Mouse (Mus musculus): ENCODE data around the gene Ccdc188. TPM values are rescaled to one million over a fixed set of nuclear protein-coding genes. Genes with fewer than 3 reads are reported as not detected.

The Ccdc188 gene
- polyA plus RNA-seq (2012; rRNA removed), result not detected in 2 replicates
- polyA plus RNA-seq (2014; fragmentation: Nextera tagmentation; extraction: Ambion mirVana), result not detected in 2 replicates

- H3K4me3 ChIP-seq (replicated peaks; ENCODE audit: low read length), result no peak within 1 kb of the TSS
- TF ChIP-seq POLR2A (IDR thresholded peaks at IDR 0.05; ENCODE audit: borderline replicate concordance, extremely low read depth, insufficient read depth, insufficient read length), result no peak
- H3K27ac ChIP-seq (replicated peaks; ENCODE audit: low read depth, low read length), result no peak within 1 kb of the TSS
- H3K4me1 ChIP-seq (ENCODE audit: control insufficient read depth, insufficient read depth, low read length), result peaks cover 11% of the 10 kb centered on the region
- no peak for DNase-seq (ENCODE audit: low spot score)
- no peaks in the 10 kb centered on the region for H3K27me3 ChIP-seq (ENCODE audit: control insufficient read depth, insufficient read depth, low read length)
- no peak within 1 kb of the TSS for H3K4me2 ChIP-seq (replicated peaks; ENCODE audit: low read depth, low read length, severe bottlenecking)
- WGBS, result 87% methylated on average over 4 of the region's 4 CpGs
- no peaks in the 10 kb centered on the region for H3K9me3 ChIP-seq (ENCODE audit: control insufficient read depth, low read length)
- peaks cover 14% of the 10 kb centered on the region for H3K36me3 ChIP-seq (ENCODE audit: control insufficient read depth, insufficient read depth, low read length)
- H3K9ac ChIP-seq (ENCODE audit: low read depth, low read length, severe bottlenecking), result no peak within 1 kb of the TSS
- no peak for ATAC-seq (ENCODE audit: low FRiP score, low read depth)
Observed at GRCm38 (mm10) chr16:18217579-18217978, at the start of gene Ccdc188. Gene Ccdc188, plus strand, starts transcription at chr16:18217879.

DNA sequence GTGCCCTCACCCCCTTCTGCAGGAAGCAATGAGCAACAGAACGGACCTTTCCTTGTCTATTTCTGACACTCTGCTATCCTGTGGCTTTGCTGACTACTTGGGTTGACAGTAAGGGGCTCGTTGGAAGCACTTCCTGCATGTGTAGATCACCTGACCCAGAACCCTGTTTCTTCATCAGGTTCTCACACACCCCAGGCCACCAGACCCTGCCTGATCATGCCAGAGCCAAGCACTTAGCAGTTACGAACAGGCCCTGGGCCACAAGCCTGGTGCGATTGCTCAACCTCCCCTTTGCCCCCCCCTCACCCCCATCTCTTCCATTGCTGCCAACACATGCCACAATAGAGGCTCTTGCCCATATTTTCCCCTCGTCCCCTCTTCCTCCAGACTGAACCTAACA is 48.5 kb upstream of the Ccdc188 start:
- no peaks in the 10 kb centered on the region for H3K27me3 ChIP-seq (ENCODE audit: control insufficient read depth, insufficient read depth, low read length)
- peaks cover 6% of the 10 kb centered on the region; the same call in 1 of the 2 replicates for H3K4me1 ChIP-seq (ENCODE audit: control insufficient read depth, insufficient read depth, low read length)
- no peaks in the 10 kb centered on the region for H3K9me3 ChIP-seq (ENCODE audit: control insufficient read depth, low read length)
- DNase-seq (ENCODE audit: low spot score) (no peak), ATAC-seq (ENCODE audit: low FRiP score, low read depth) (no peak)
- H3K27ac ChIP-seq (replicated peaks; ENCODE audit: low read depth, low read length), result no peak overlapping the region
- no peak overlapping the region for H3K4me2 ChIP-seq (replicated peaks; ENCODE audit: low read depth, low read length, severe bottlenecking)
- TF ChIP-seq POLR2A (IDR thresholded peaks at IDR 0.05; ENCODE audit: borderline replicate concordance, extremely low read depth, insufficient read depth, insufficient read length), result no peak
- WGBS, result 67% methylated on average over 5 of the region's 5 CpGs
- no peak overlapping the region for H3K9ac ChIP-seq (ENCODE audit: low read depth, low read length, severe bottlenecking)
- no peaks in the 10 kb centered on the region for H3K36me3 ChIP-seq (ENCODE audit: control insufficient read depth, insufficient read depth, low read length)
- no peak overlapping the region for H3K4me3 ChIP-seq (replicated peaks; ENCODE audit: low read length)

DNA sequence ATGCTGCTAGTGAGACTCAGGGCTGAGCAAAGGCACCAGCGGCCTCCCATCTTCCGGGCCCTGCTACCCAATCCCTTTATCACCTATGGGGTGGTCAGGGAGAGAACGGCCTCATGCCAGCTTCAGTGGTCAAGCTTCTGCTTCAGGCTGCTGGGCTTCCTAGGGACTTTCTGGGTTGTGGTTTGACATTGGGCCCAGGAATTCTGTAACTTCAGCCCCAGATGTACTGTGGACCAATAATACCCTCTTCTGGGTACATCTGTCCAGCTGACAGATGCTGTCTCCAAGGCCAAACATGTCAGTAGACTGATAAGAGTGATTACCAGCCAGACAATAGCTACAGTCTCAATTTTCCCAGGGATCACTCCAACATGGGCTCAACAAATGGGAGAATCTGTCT is 47.9 kb upstream of the Ccdc188 start:
- DNase-seq (ENCODE audit: low spot score) (no peak), ATAC-seq (ENCODE audit: low FRiP score, low read depth) (no peak)
- no peak overlapping the region for H3K4me3 ChIP-seq (replicated peaks; ENCODE audit: low read length)
- no peak overlapping the region for H3K27ac ChIP-seq (replicated peaks; ENCODE audit: low read depth, low read length)
- WGBS, result 79% methylated on average over 3 of the region's 3 CpGs
- H3K4me2 ChIP-seq (replicated peaks; ENCODE audit: low read depth, low read length, severe bottlenecking), result no peak overlapping the region
- peaks cover 6% of the 10 kb centered on the region; the same call in 1 of the 2 replicates for H3K4me1 ChIP-seq (ENCODE audit: control insufficient read depth, insufficient read depth, low read length)
- H3K36me3 ChIP-seq (ENCODE audit: control insufficient read depth, insufficient read depth, low read length), result no peaks in the 10 kb centered on the region
- no peaks in the 10 kb centered on the region for H3K27me3 ChIP-seq (ENCODE audit: control insufficient read depth, insufficient read depth, low read length)
- no peak overlapping the region for H3K9ac ChIP-seq (ENCODE audit: low read depth, low read length, severe bottlenecking)
- no peaks in the 10 kb centered on the region for H3K9me3 ChIP-seq (ENCODE audit: control insufficient read depth, low read length)
- TF ChIP-seq POLR2A (IDR thresholded peaks at IDR 0.05; ENCODE audit: borderline replicate concordance, extremely low read depth, insufficient read depth, insufficient read length), result no peak

DNA sequence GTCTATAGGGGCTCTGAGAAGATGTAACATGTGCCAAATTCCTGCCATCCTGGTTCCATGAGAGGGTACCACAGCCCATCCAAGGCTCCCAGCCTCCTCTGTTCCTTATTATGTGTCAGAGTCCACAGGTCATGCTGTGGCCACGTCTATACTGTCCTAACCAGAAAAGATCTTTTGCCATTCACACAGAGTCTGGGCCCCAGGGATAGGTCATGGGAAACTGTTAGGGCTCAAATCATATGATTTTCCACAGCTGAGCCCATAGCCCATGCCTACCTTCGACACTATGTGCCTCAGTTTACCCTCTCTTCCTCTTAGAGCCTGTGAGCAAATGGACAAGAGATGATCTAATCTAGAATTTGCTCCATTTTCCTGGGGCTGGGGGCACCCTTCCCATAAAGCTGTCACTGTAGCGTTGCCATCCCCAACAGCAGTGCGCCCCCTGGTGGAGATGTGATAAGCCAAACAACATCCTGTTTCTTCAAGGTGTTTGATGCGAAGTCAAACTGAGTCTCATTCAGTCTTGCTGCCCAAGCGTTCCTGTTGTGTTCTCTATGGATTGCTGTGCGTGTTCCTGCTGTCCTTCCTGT is 45.3 kb upstream of the Ccdc188 start:
- Histone ChIP-seq H3K27me3 (ENCODE audit: control insufficient read depth, insufficient read depth, low read length) (no peaks in the 10 kb centered on the region), H3K27ac (replicated peaks; ENCODE audit: low read depth, low read length) (no peak overlapping the region), H3K9ac (ENCODE audit: low read depth, low read length, severe bottlenecking) (no peak overlapping the region), H3K36me3 (ENCODE audit: control insufficient read depth, insufficient read depth, low read length) (no peaks in the 10 kb centered on the region), H3K4me2 (replicated peaks; ENCODE audit: low read depth, low read length, severe bottlenecking) (no peak overlapping the region), H3K4me1 (ENCODE audit: control insufficient read depth, insufficient read depth, low read length) (peaks cover 12% of the 10 kb centered on the region), H3K9me3 (ENCODE audit: control insufficient read depth, low read length) (no peaks in the 10 kb centered on the region), H3K4me3 (replicated peaks; ENCODE audit: low read length) (no peak overlapping the region)
- DNase-seq (ENCODE audit: low spot score), result peak; percentile 79
- WGBS, result 9% methylated on average over 7 of the region's 7 CpGs
- ATAC-seq (ENCODE audit: low FRiP score, low read depth), result peak; percentile 42; the same call in 1 of the 2 replicates
- no peak for TF ChIP-seq POLR2A (IDR thresholded peaks at IDR 0.05; ENCODE audit: borderline replicate concordance, extremely low read depth, insufficient read depth, insufficient read length)

GRCm38 (mm10) chr16:18173231-18173630 is 44.4 kb upstream of the Ccdc188 start:
- 84% methylated on average over 9 of the region's 9 CpGs for WGBS
- Histone ChIP-seq H3K27me3 (ENCODE audit: control insufficient read depth, insufficient read depth, low read length) (no peaks in the 10 kb centered on the region), H3K9ac (ENCODE audit: low read depth, low read length, severe bottlenecking) (no peak overlapping the region)

More at GRCm38 (mm10) chr16:18173231-18173630, 44.4 kb upstream of the Ccdc188 start:
- TF ChIP-seq POLR2A (IDR thresholded peaks at IDR 0.05; ENCODE audit: borderline replicate concordance, extremely low read depth, insufficient read depth, insufficient read length), result no peak
- H3K27ac ChIP-seq (replicated peaks; ENCODE audit: low read depth, low read length), result no peak overlapping the region
- ATAC-seq (ENCODE audit: low FRiP score, low read depth), result no peak
- DNase-seq (ENCODE audit: low spot score), result no peak
- H3K36me3 ChIP-seq (ENCODE audit: control insufficient read depth, insufficient read depth, low read length), result no peaks in the 10 kb centered on the region
- H3K9me3 ChIP-seq (ENCODE audit: control insufficient read depth, low read length), result no peaks in the 10 kb centered on the region
- no peak overlapping the region for H3K4me3 ChIP-seq (replicated peaks; ENCODE audit: low read length)
- peaks cover 9% of the 10 kb centered on the region for H3K4me1 ChIP-seq (ENCODE audit: control insufficient read depth, insufficient read depth, low read length)
- no peak overlapping the region for H3K4me2 ChIP-seq (replicated peaks; ENCODE audit: low read depth, low read length, severe bottlenecking)

Data from limb, embryonic 14.5 days (tissue).